Mouse (Mus musculus) kidney, adult 8-10 months (tissue): ENCODE measurements around the gene Slc44a3.
A peak's percentile ranks its signal among the peaks of the same experiment; 100 is the strongest.

ENCODE experiments used
- DNase-seq, 2 experiments: peaks; one replicate each; pipeline ENCODE4 v3.0.0; 2022

Gene Slc44a3

GRCm38 (mm10) chr3:121532176-121532575 lies at the start of gene Slc44a3:
Gene Slc44a3 (minus strand): TSS chr3:121532404.
- DNase-seq: peak; percentile 73 to 79

- DNase-seq: no peak
These were observed 47.8 kb upstream of the Slc44a3 start for GRCm38 (mm10) chr3:121579880-121580549.

- no peak for DNase-seq
These were observed 47.2 kb upstream of the Slc44a3 start for GRCm38 (mm10) chr3:121579402-121579801.

- DNase-seq: no peak
These were observed 46.5 kb upstream of the Slc44a3 start for GRCm38 (mm10) chr3:121578706-121579105.

- DNase-seq: no peak
These were observed 45.4 kb upstream of the Slc44a3 start for GRCm38 (mm10) chr3:121577641-121578040.

- DNase-seq: peak; percentile 16 to 35
These were observed 44.9 kb upstream of the Slc44a3 start for GRCm38 (mm10) chr3:121577032-121577591.

- no peak for DNase-seq
These were observed 44.2 kb upstream of the Slc44a3 start for GRCm38 (mm10) chr3:121576367-121576766.

GRCm38 (mm10) chr3:121574386-121574785 lies 42.2 kb upstream of the Slc44a3 start:
- no peak for DNase-seq

GRCm38 (mm10) chr3:121573858-121574257 lies 41.7 kb upstream of the Slc44a3 start:
- no peak for DNase-seq

- no peak for DNase-seq
These were observed 39.3 kb upstream of the Slc44a3 start for GRCm38 (mm10) chr3:121571491-121571890.

GRCm38 (mm10) chr3:121570623-121571022 lies 38.4 kb upstream of the Slc44a3 start:
- DNase-seq: no peak

- no peak for DNase-seq
These were observed 37.6 kb upstream of the Slc44a3 start for GRCm38 (mm10) chr3:121569767-121570166.

GRCm38 (mm10) chr3:121569004-121569403 lies 36.8 kb upstream of the Slc44a3 start:
- DNase-seq: no peak

GRCm38 (mm10) chr3:121567904-121568303 lies 35.7 kb upstream of the Slc44a3 start:
- peak in 1 of 2 experiments; percentile 55 for DNase-seq

- peak in 1 of 2 experiments; percentile 7 for DNase-seq
These were observed 35.2 kb upstream of the Slc44a3 start for GRCm38 (mm10) chr3:121567337-121567900.

GRCm38 (mm10) chr3:121566901-121567300 lies 34.7 kb upstream of the Slc44a3 start:
- no peak for DNase-seq

- DNase-seq: no peak
These were observed 29.6 kb upstream of the Slc44a3 start for GRCm38 (mm10) chr3:121561803-121562202.

GRCm38 (mm10) chr3:121560115-121560865 lies 28.1 kb upstream of the Slc44a3 start:
- DNase-seq: no peak

- no peak for DNase-seq
These were observed 27.4 kb upstream of the Slc44a3 start for GRCm38 (mm10) chr3:121559406-121560114.

GRCm38 (mm10) chr3:121558861-121559260 lies 26.7 kb upstream of the Slc44a3 start:
- no peak for DNase-seq

GRCm38 (mm10) chr3:121556304-121556703 lies 24.1 kb upstream of the Slc44a3 start:
- no peak for DNase-seq

- peak; percentile 38 to 42 for DNase-seq
These were observed 21.1 kb upstream of the Slc44a3 start for GRCm38 (mm10) chr3:121553294-121553693.

- DNase-seq: no peak
These were observed 20.5 kb upstream of the Slc44a3 start for GRCm38 (mm10) chr3:121552723-121553122.
